Mouse (Mus musculus): ENCODE results near the gene Igfn1. TPM values are rescaled to one million over a fixed set of nuclear protein-coding genes. Genes with fewer than 3 reads are reported as not detected.

Igfn1 gene
- polyA plus RNA-seq, 1 experiment from 2014 or later, result not detected

- Histone ChIP-seq H3K4me2 (replicated peaks) (no peak overlapping the region), H3K27ac (no peak overlapping the region)
- ATAC-seq (ENCODE audit: low FRiP score, low read depth), result no peak
Observed at GRCm38 (mm10) chr1:135946247-135946646, 59.9 kb downstream of the Igfn1 start.

GRCm38 (mm10) chr1:135945711-135946110 lies 60.4 kb downstream of the Igfn1 start:
- no peak for ATAC-seq (ENCODE audit: low FRiP score, low read depth)
- Histone ChIP-seq H3K4me1 (no peaks in the 10 kb centered on the region), H3K4me2 (replicated peaks) (no peak overlapping the region), H3K4me3 (no peak overlapping the region), H3K27me3 (replicated peaks) (0 out of 2 replicates have a peak, but pooled peaks cover 2% of the 10 kb centered on the region), H3K9ac (no peak overlapping the region), H3K36me3 (no peaks in the 10 kb centered on the region), H3K27ac (no peak overlapping the region), H3K9me3 (no peaks in the 10 kb centered on the region)
- 18% methylated on average over 7 of the region's 7 CpGs for WGBS

More at GRCm38 (mm10) chr1:135946247-135946646, 59.9 kb downstream of the Igfn1 start:
- 80% methylated on average over 4 of the region's 4 CpGs for WGBS
- Histone ChIP-seq H3K36me3 (no peaks in the 10 kb centered on the region), H3K4me1 (no peaks in the 10 kb centered on the region), H3K4me3 (no peak overlapping the region), H3K9ac (no peak overlapping the region), H3K27me3 (replicated peaks) (0 out of 2 replicates have a peak, but pooled peaks cover 2% of the 10 kb centered on the region), H3K9me3 (no peaks in the 10 kb centered on the region)

- WGBS, result 50% methylated on average over 12 of the region's 12 CpGs
- no peak overlapping the region for H3K4me3 ChIP-seq
Observed at GRCm38 (mm10) chr1:135944526-135945259, 61.4 kb downstream of the Igfn1 start.

GRCm38 (mm10) chr1:135943713-135944112 lies 62.4 kb downstream of the Igfn1 start:
- H3K4me2 ChIP-seq (replicated peaks), result no peak overlapping the region
- WGBS, result 96% methylated on average over 2 of the region's 2 CpGs
- no peaks in the 10 kb centered on the region for H3K4me1 ChIP-seq
- no peak overlapping the region for H3K27ac ChIP-seq
- 0 out of 2 replicates have a peak, but pooled peaks cover 2% of the 10 kb centered on the region for H3K27me3 ChIP-seq (replicated peaks)
- H3K4me3 ChIP-seq, result no peak overlapping the region
- H3K36me3 ChIP-seq, result no peaks in the 10 kb centered on the region
- H3K9me3 ChIP-seq, result no peaks in the 10 kb centered on the region
- no peak overlapping the region for H3K9ac ChIP-seq
- ATAC-seq (ENCODE audit: low FRiP score, low read depth), result no peak

More at GRCm38 (mm10) chr1:135944526-135945259, 61.4 kb downstream of the Igfn1 start:
- no peaks in the 10 kb centered on the region for H3K4me1 ChIP-seq
- H3K27me3 ChIP-seq (replicated peaks), result 0 out of 2 replicates have a peak, but pooled peaks cover 2% of the 10 kb centered on the region
- no peaks in the 10 kb centered on the region for H3K36me3 ChIP-seq
- no peak; the same call in 1 of the 2 replicates for ATAC-seq (ENCODE audit: low FRiP score, low read depth)
- no peak overlapping the region for H3K27ac ChIP-seq
- H3K4me2 ChIP-seq (replicated peaks), result 0 out of 2 replicates have a peak overlapping the region, but pooled peaks have one; percentile 12
- no peak overlapping the region for H3K9ac ChIP-seq
- H3K9me3 ChIP-seq, result no peaks in the 10 kb centered on the region

- Histone ChIP-seq H3K27me3 (replicated peaks) (0 out of 2 replicates have a peak, but pooled peaks cover 2% of the 10 kb centered on the region), H3K9me3 (no peaks in the 10 kb centered on the region), H3K27ac (no peak overlapping the region), H3K4me1 (no peaks in the 10 kb centered on the region), H3K4me3 (no peak overlapping the region), H3K36me3 (no peaks in the 10 kb centered on the region), H3K4me2 (replicated peaks) (no peak overlapping the region), H3K9ac (no peak overlapping the region)
- ATAC-seq (ENCODE audit: low FRiP score, low read depth), result no peak
- WGBS, result 52% methylated on average over 7 of the region's 7 CpGs
Observed at GRCm38 (mm10) chr1:135942116-135942515, 64.0 kb downstream of the Igfn1 start.

- Histone ChIP-seq H3K4me3 (no peak overlapping the region), H3K36me3 (no peaks in the 10 kb centered on the region), H3K4me1 (no peaks in the 10 kb centered on the region), H3K27me3 (replicated peaks) (0 out of 2 replicates have a peak, but pooled peaks cover 2% of the 10 kb centered on the region), H3K4me2 (replicated peaks) (no peak overlapping the region), H3K27ac (no peak overlapping the region), H3K9ac (no peak overlapping the region), H3K9me3 (no peaks in the 10 kb centered on the region)
- ATAC-seq (ENCODE audit: low FRiP score, low read depth), result no peak
- 77% methylated on average over 6 of the region's 6 CpGs for WGBS
Observed at GRCm38 (mm10) chr1:135941259-135942006, 64.7 kb downstream of the Igfn1 start.

- WGBS, result 21% methylated on average over 1 of the region's 1 CpGs
- no peak for ATAC-seq (ENCODE audit: low FRiP score, low read depth)
Observed at GRCm38 (mm10) chr1:135936091-135936490, 70.1 kb downstream of the Igfn1 start.

GRCm38 (mm10) chr1:135933704-135934293 lies 72.3 kb downstream of the Igfn1 start:
- ATAC-seq (ENCODE audit: low FRiP score, low read depth), result no peak
- no peaks in the 10 kb centered on the region for H3K4me1 ChIP-seq
- H3K4me3 ChIP-seq, result no peak overlapping the region
- H3K27ac ChIP-seq, result no peak overlapping the region
- H3K27me3 ChIP-seq (replicated peaks), result no peaks in the 10 kb centered on the region
- H3K9me3 ChIP-seq, result no peaks in the 10 kb centered on the region
- 80% methylated on average over 18 of the region's 18 CpGs for WGBS
- H3K36me3 ChIP-seq, result no peaks in the 10 kb centered on the region
- no peak overlapping the region for H3K9ac ChIP-seq
- H3K4me2 ChIP-seq (replicated peaks), result no peak overlapping the region

More at GRCm38 (mm10) chr1:135936091-135936490, 70.1 kb downstream of the Igfn1 start:
- Histone ChIP-seq H3K27ac (no peak overlapping the region), H3K36me3 (no peaks in the 10 kb centered on the region), H3K9ac (no peak overlapping the region), H3K27me3 (replicated peaks) (no peaks in the 10 kb centered on the region), H3K4me3 (no peak overlapping the region), H3K4me1 (no peaks in the 10 kb centered on the region), H3K9me3 (no peaks in the 10 kb centered on the region), H3K4me2 (replicated peaks) (no peak overlapping the region)

- H3K9me3 ChIP-seq, result no peaks in the 10 kb centered on the region
- no peak for ATAC-seq (ENCODE audit: low FRiP score, low read depth)
Observed at GRCm38 (mm10) chr1:135929876-135930275, 76.3 kb downstream of the Igfn1 start.

GRCm38 (mm10) chr1:135925848-135926247 lies 80.3 kb downstream of the Igfn1 start:
- Histone ChIP-seq H3K27ac (no peak overlapping the region), H3K27me3 (replicated peaks) (peaks cover 24% of the 10 kb centered on the region), H3K36me3 (no peaks in the 10 kb centered on the region), H3K4me2 (replicated peaks) (no peak overlapping the region), H3K9me3 (no peaks in the 10 kb centered on the region), H3K4me1 (no peaks in the 10 kb centered on the region), H3K9ac (no peak overlapping the region), H3K4me3 (no peak overlapping the region)
- 76% methylated on average over 5 of the region's 5 CpGs for WGBS
- ATAC-seq (ENCODE audit: low FRiP score, low read depth), result no peak

More at GRCm38 (mm10) chr1:135929876-135930275, 76.3 kb downstream of the Igfn1 start:
- Histone ChIP-seq H3K4me2 (replicated peaks) (no peak overlapping the region), H3K4me1 (no peaks in the 10 kb centered on the region), H3K9ac (no peak overlapping the region), H3K4me3 (no peak overlapping the region), H3K27me3 (replicated peaks) (no peaks in the 10 kb centered on the region), H3K36me3 (no peaks in the 10 kb centered on the region), H3K27ac (no peak overlapping the region)
- 56% methylated on average over 3 of the region's 3 CpGs for WGBS

- no peak overlapping the region for H3K9ac ChIP-seq
- H3K4me1 ChIP-seq, result no peaks in the 10 kb centered on the region
- no peaks in the 10 kb centered on the region for H3K9me3 ChIP-seq
- no peaks in the 10 kb centered on the region for H3K36me3 ChIP-seq
- no peak overlapping the region for H3K27ac ChIP-seq
- no peak overlapping the region for H3K4me3 ChIP-seq
- 73% methylated on average over 5 of the region's 5 CpGs for WGBS
- H3K27me3 ChIP-seq (replicated peaks), result peaks cover 38% of the 10 kb centered on the region
- no peak overlapping the region for H3K4me2 ChIP-seq (replicated peaks)
- ATAC-seq (ENCODE audit: low FRiP score, low read depth), result no peak
Observed at GRCm38 (mm10) chr1:135924377-135924994, 81.7 kb downstream of the Igfn1 start.
